Mouse (Mus musculus) cerebellum, adult 11 months (tissue): ENCODE results near the gene Rhod.
A peak's percentile ranks its signal among the peaks of the same experiment; 100 is the strongest.

Experiments used
- DNase-seq: peaks from one replicate; pipeline ENCODE4 v3.0.0; 2022

Rhod gene

GRCm38 (mm10) chr19:4449230-4449629, 10.0 kb upstream of the Rhod start:
- DNase-seq, result no peak

- no peak for DNase-seq
Measured at GRCm38 (mm10) chr19:4447445-4447844, 8.2 kb upstream of the Rhod start.

GRCm38 (mm10) chr19:4446661-4447420, 7.6 kb upstream of the Rhod start:
- DNase-seq, result peak; percentile 47

GRCm38 (mm10) chr19:4442408-4442807, 3.2 kb upstream of the Rhod start:
- DNase-seq, result peak; percentile 74

- DNase-seq, result no peak
Measured at GRCm38 (mm10) chr19:4441621-4442161, 2.5 kb upstream of the Rhod start.

- DNase-seq, result peak; percentile 59
Measured at GRCm38 (mm10) chr19:4441090-4441591, 1.9 kb upstream of the Rhod start.

GRCm38 (mm10) chr19:4440222-4440621, 990 bp upstream of the Rhod start:
- DNase-seq, result no peak

GRCm38 (mm10) chr19:4438791-4439160, 456 bp downstream of the Rhod start:
- DNase-seq, result no peak

GRCm38 (mm10) chr19:4437886-4438285, 1.3 kb downstream of the Rhod start:
- no peak for DNase-seq

GRCm38 (mm10) chr19:4436254-4436653, 3.0 kb downstream of the Rhod start:
- no peak for DNase-seq

GRCm38 (mm10) chr19:4434999-4435398, 4.2 kb downstream of the Rhod start:
- DNase-seq, result no peak

- no peak for DNase-seq
Measured at GRCm38 (mm10) chr19:4433756-4434155, 5.5 kb downstream of the Rhod start.

- DNase-seq, result no peak
Measured at GRCm38 (mm10) chr19:4430091-4430620, 9.1 kb downstream of the Rhod start.

- peak; percentile 27 for DNase-seq
Measured at GRCm38 (mm10) chr19:4425610-4426366, 13.4 kb downstream of the Rhod start.

- no peak for DNase-seq
Measured at GRCm38 (mm10) chr19:4423021-4423420, 16.2 kb downstream of the Rhod start.

- no peak for DNase-seq
Measured at GRCm38 (mm10) chr19:4422581-4422980, 16.7 kb downstream of the Rhod start.

- DNase-seq, result peak; percentile 69
Measured at GRCm38 (mm10) chr19:4420153-4420910, 18.9 kb downstream of the Rhod start.

GRCm38 (mm10) chr19:4419711-4420110, 19.5 kb downstream of the Rhod start:
- DNase-seq, result no peak

- no peak for DNase-seq
Measured at GRCm38 (mm10) chr19:4417713-4418112, 21.5 kb downstream of the Rhod start.

GRCm38 (mm10) chr19:4417183-4417582, 22.0 kb downstream of the Rhod start:
- DNase-seq, result peak; percentile 71

- DNase-seq, result no peak
Measured at GRCm38 (mm10) chr19:4414631-4415030, 24.6 kb downstream of the Rhod start.

- no peak for DNase-seq
Measured at GRCm38 (mm10) chr19:4409062-4409461, 30.2 kb downstream of the Rhod start.

GRCm38 (mm10) chr19:4404840-4405239, 34.4 kb downstream of the Rhod start:
- no peak for DNase-seq
